Mouse (Mus musculus) MEL (cell line): ENCODE data around the gene Ring1.

Source experiments
- CTCF ChIP-seq, 3 experiments: IDR thresholded peaks in 2 of 3; conservative IDR thresholded peaks in 1 of 3; 2 replicates each; pipeline ENCODE4 v1.5.1; 2011 to 2012; ENCODE audit warnings: low read length in 3 of 3, low read depth in 2 of 3, mild to moderate bottlenecking in 2 of 3, improper control_type of control experiment in 1 of 3, inconsistent platforms in 1 of 3, mixed read lengths in 1 of 3, moderate library complexity in 1 of 3; ENCODE audit not compliant: control insufficient read depth in 1 of 3, insufficient read depth in 1 of 3, poor library complexity in 1 of 3, severe bottlenecking in 1 of 3
- EP300 ChIP-seq, 2 experiments: IDR thresholded peaks; 2 replicates each; pipeline ENCODE4 v1.6.1; 2011; ENCODE audit warnings: improper control_type of control experiment in 2 of 2, low read length in 2 of 2, low read depth in 1 of 2, mild to moderate bottlenecking in 1 of 2
- GATA1 ChIP-seq: IDR thresholded peaks from 2 replicates; pipeline ENCODE4 v1.6.1; 2011; ENCODE audit warnings: low read depth, low read length, improper control_type of control experiment
- HCFC1 ChIP-seq: IDR thresholded peaks from 2 replicates; pipeline ENCODE4 v1.6.1; 2012; ENCODE audit warnings: low read depth, mild to moderate bottlenecking, inconsistent platforms, low read length, improper control_type of control experiment, moderate library complexity
- KAT2A ChIP-seq: conservative IDR thresholded peaks from 2 replicates; pipeline ENCODE4 v1.6.1; 2012; ENCODE audit warnings: low read depth, low read length, improper control_type of control experiment, inconsistent platforms
- MAZ ChIP-seq: IDR thresholded peaks from 2 replicates; pipeline ENCODE4 v1.6.1; 2012; ENCODE audit warnings: low read depth, mild to moderate bottlenecking, inconsistent platforms, low read length, improper control_type of control experiment
- RCOR1 ChIP-seq: IDR thresholded peaks from 2 replicates; pipeline ENCODE4 v1.6.1; 2012; ENCODE audit warnings: low read depth, mild to moderate bottlenecking, inconsistent platforms, low read length, improper control_type of control experiment
- SMC3 ChIP-seq: IDR thresholded peaks from 2 replicates; pipeline ENCODE4 v1.6.1; 2011; ENCODE audit warnings: low read depth, low read length, improper control_type of control experiment
- TBP ChIP-seq: IDR thresholded peaks from 2 replicates; pipeline ENCODE4 v1.8.0; 2011; ENCODE audit warnings: low read depth, low read length, improper control_type of control experiment
- USF1 ChIP-seq: IDR thresholded peaks from 2 replicates; pipeline ENCODE4 v1.6.1; 2014; ENCODE audit warnings: low read depth, mild to moderate bottlenecking, inconsistent platforms, low read length, improper control_type of control experiment, moderate library complexity
- ZKSCAN1 ChIP-seq: IDR thresholded peaks from 2 replicates; pipeline ENCODE4 v1.6.1; 2012; ENCODE audit warnings: low read depth, mild to moderate bottlenecking, inconsistent platforms, low read length, improper control_type of control experiment, moderate library complexity
- ZNF384 ChIP-seq: IDR thresholded peaks from 2 replicates; pipeline ENCODE4 v1.6.1; 2012; ENCODE audit warnings: low read depth, mild to moderate bottlenecking, inconsistent platforms, low read length, improper control_type of control experiment

DNA sequence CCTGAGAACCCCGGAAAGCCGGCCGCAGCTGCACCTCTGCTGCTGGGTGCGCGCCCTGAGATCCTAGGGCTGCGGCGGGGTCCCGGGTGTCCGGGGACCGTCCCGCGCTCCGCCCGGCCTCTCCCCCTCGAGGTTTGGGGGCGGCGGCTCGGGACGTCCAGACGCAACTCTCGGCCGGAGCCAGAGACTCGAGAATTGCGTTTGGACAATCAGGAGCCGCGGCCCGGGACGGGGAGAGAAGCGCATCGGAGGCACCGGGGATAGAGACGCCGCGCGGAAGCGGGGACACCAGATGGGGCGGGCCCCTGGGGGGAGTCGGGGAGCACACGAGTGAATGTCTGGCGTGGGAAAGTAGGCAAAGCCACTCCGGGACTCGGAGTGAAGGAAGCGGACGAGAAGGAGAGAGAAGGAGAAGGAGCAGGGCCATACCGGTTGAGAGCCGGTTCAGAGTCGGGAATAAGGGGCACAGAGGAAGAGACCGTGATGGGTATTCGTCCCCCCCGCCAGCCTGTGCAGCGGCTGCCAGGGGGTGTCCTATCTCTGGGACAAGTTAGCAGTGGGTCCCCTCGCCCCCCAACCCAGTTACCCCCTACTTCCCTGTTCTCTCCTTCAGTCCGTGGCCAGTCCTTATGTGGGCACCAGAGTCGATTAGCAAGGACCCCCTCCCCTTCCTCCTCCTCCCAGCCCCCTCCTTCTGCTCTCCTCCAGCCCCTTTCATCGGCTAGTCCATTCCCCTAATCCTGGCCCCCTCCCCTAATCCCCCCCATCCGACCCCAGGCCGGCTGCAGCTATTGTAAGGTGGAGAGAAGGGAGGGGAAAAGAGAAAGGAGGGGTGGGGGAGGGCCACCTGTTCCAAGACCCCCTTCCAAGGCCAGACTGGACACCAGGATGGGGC is 628 bp upstream of the Ring1 start:
- TF ChIP-seq EP300 (IDR thresholded peaks at IDR 0.05; ENCODE audit: low read depth in 1 of 2, low read length in 2 of 2): no peak
- TF ChIP-seq GATA1: no peak
- TF ChIP-seq SMC3: no peak
- no peak; the same call in 1 of the 2 replicates for TF ChIP-seq KAT2A
- no peak for TF ChIP-seq ZNF384
- no peak for TF ChIP-seq MAZ
- no peak for TF ChIP-seq RCOR1
- no peak for TF ChIP-seq CTCF (IDR thresholded peaks at IDR 0.05 in 2 of 3, conservative IDR thresholded peaks at IDR 0.05 in 1 of 3; ENCODE audit: control insufficient read depth in 1 of 3, insufficient read depth in 1 of 3, low read depth in 2 of 3, low read length in 3 of 3, poor library complexity in 1 of 3, severe bottlenecking in 1 of 3)
- no peak for TF ChIP-seq TBP
- TF ChIP-seq ZKSCAN1: no peak
- no peak for TF ChIP-seq HCFC1
- TF ChIP-seq USF1: no peak
